Mouse (Mus musculus) layer of hippocampus, adult 2 months (tissue): ENCODE results near the gene Tmem18. TPM values are rescaled to one million over a fixed set of nuclear protein-coding genes. Genes with fewer than 3 reads are reported as not detected.

Experiments used
- DNase-seq, 2 experiments: peaks; one replicate each; pipeline ENCODE4 v3.0.0; 2022; ENCODE audit warnings: low spot score in 2 of 2
- H3K27ac ChIP-seq: fragments of 200-600 bp; 2 replicates; pipeline ENCODE4 v1.8.1; 2022
- H3K4me3 ChIP-seq: fragments of 200-600 bp; 2 replicates; pipeline ENCODE4 v1.8.1; 2022; ENCODE audit warnings: mild to moderate bottlenecking
- CTCF ChIP-seq: fragments of 200-600 bp; conservative IDR thresholded peaks from 2 replicates; pipeline ENCODE4 v1.8.1; 2022; ENCODE audit warnings: antibody characterized with exemption, mild to moderate bottlenecking, moderate library complexity
- long read RNA-seq, 2 experiments: library from polyadenylated mRNA; stranded (forward); transcript quantifications; one replicate each; pipeline ENCODE4 v2.0.0; 2021; ENCODE audit warnings: borderline mapping rate in 2 of 2
- total RNA-seq, 2 experiments: library from RNA; stranded (reverse); gene quantifications; 2 replicates each; pipeline ENCODE4 v1.2.3; 2021

Gene Tmem18
- 10 to 100 TPM; 35.2 to 38.4 TPM for total RNA-seq
- long read RNA-seq, experiment 1, transcript Tmem18-201 (5 exons, 2,971 nt) = major isoform, 17 of 27 reads
- long read RNA-seq, experiment 1, partial matches to known transcripts = 1 of 27 reads
- long read RNA-seq, experiment 1, other reads (novel, unspliced or antisense) = 5 of 27 reads
- long read RNA-seq, experiment 2, transcript Tmem18-201 (5 exons, 2,971 nt) = major isoform, 31 of 61 reads
- long read RNA-seq, experiment 2, transcript Tmem18-202 (3 exons, 762 nt) = minor isoform, 6 of 61 reads
- long read RNA-seq, experiment 2, partial matches to known transcripts = 1 of 61 reads
- long read RNA-seq, experiment 2, other reads (novel, unspliced or antisense) = 23 of 61 reads

GRCm38 (mm10) chr12:30584356-30584740 is at the start of gene Tmem18:
Tmem18 (plus strand) TSS chr12:30584426.
- Histone ChIP-seq H3K27ac (peak within 1 kb of the TSS; percentile 90), H3K4me3 (peak within 1 kb of the TSS; percentile 84)

GRCm38 (mm10) chr12:30557349-30557748 is 26.9 kb upstream of the Tmem18 start:
- no peak for TF ChIP-seq CTCF
- H3K27ac ChIP-seq = no peak overlapping the region
- DNase-seq = no peak
- H3K4me3 ChIP-seq = no peak overlapping the region

More at GRCm38 (mm10) chr12:30584356-30584740, at the start of gene Tmem18:
- peak; percentile 80 to 83 for DNase-seq
- no peak for TF ChIP-seq CTCF

GRCm38 (mm10) chr12:30561411-30561810 is 22.8 kb upstream of the Tmem18 start:
- TF ChIP-seq CTCF = no peak
- DNase-seq = no peak
- no peak overlapping the region for H3K4me3 ChIP-seq
- H3K27ac ChIP-seq = no peak overlapping the region

- TF ChIP-seq CTCF = no peak
- H3K27ac ChIP-seq = no peak overlapping the region
- DNase-seq = no peak
- H3K4me3 ChIP-seq = no peak overlapping the region
Measured at GRCm38 (mm10) chr12:30572075-30572474, 12.2 kb upstream of the Tmem18 start.

- no peak for DNase-seq
- TF ChIP-seq CTCF = no peak
- Histone ChIP-seq H3K4me3 (no peak overlapping the region), H3K27ac (no peak overlapping the region)
Measured at GRCm38 (mm10) chr12:30575952-30576351, 8.3 kb upstream of the Tmem18 start.

GRCm38 (mm10) chr12:30578019-30578418 is 6.2 kb upstream of the Tmem18 start:
- Histone ChIP-seq H3K27ac (no peak overlapping the region), H3K4me3 (no peak overlapping the region)
- TF ChIP-seq CTCF = peak; percentile 93
- peak; percentile 82 to 86 for DNase-seq

- no peak for DNase-seq
- H3K27ac ChIP-seq = no peak overlapping the region
- H3K4me3 ChIP-seq = no peak overlapping the region
- TF ChIP-seq CTCF = no peak
Measured at GRCm38 (mm10) chr12:30581277-30581676, 2.9 kb upstream of the Tmem18 start.

GRCm38 (mm10) chr12:30583586-30584355 is 455 bp upstream of the Tmem18 start:
- no peak for TF ChIP-seq CTCF
- Histone ChIP-seq H3K27ac (peak overlapping the region; percentile 90), H3K4me3 (peak overlapping the region; percentile 84)
- DNase-seq = no peak

- Histone ChIP-seq H3K4me3 (peak overlapping the region; percentile 84), H3K27ac (peak overlapping the region; percentile 90)
- TF ChIP-seq CTCF = no peak
- DNase-seq = no peak
Measured at GRCm38 (mm10) chr12:30584863-30585262, 637 bp downstream of the Tmem18 start.

GRCm38 (mm10) chr12:30591832-30592231 is 7.6 kb downstream of the Tmem18 start:
- DNase-seq = no peak
- Histone ChIP-seq H3K27ac (no peak overlapping the region), H3K4me3 (no peak overlapping the region)
- TF ChIP-seq CTCF = no peak

GRCm38 (mm10) chr12:30596818-30597407 is 12.7 kb downstream of the Tmem18 start:
- TF ChIP-seq CTCF = peak; percentile 93
- Histone ChIP-seq H3K4me3 (no peak overlapping the region), H3K27ac (no peak overlapping the region)
- peak; percentile 70 to 78 for DNase-seq

- DNase-seq = no peak
- Histone ChIP-seq H3K27ac (no peak overlapping the region), H3K4me3 (no peak overlapping the region)
- TF ChIP-seq CTCF = no peak
Measured at GRCm38 (mm10) chr12:30598955-30599354, 14.7 kb downstream of the Tmem18 start.

- DNase-seq = no peak
- no peak for TF ChIP-seq CTCF
- no peak overlapping the region for H3K4me3 ChIP-seq
- no peak overlapping the region for H3K27ac ChIP-seq
Measured at GRCm38 (mm10) chr12:30599474-30599873, 15.2 kb downstream of the Tmem18 start.

- no peak for TF ChIP-seq CTCF
- H3K27ac ChIP-seq = no peak overlapping the region
- H3K4me3 ChIP-seq = no peak overlapping the region
- DNase-seq = no peak
Measured at GRCm38 (mm10) chr12:30599997-30600396, 15.8 kb downstream of the Tmem18 start.
